Mouse (Mus musculus) midbrain, embryonic 16.5 days (tissue): ENCODE data around the gene Me1. TPM values are rescaled to one million over a fixed set of nuclear protein-coding genes. Genes with fewer than 3 reads are reported as not detected.
A peak's percentile ranks its signal among the peaks of the same experiment; 100 is the strongest.

Source experiments
- ATAC-seq: fragments of 200-750 bp; cut with Nextera tagmentation; 2 replicates; pipeline ENCODE4 v1.8.0; 2017; ENCODE audit warnings: moderate TSS enrichment
- H3K27ac ChIP-seq: fragments of 300-500 bp; sonication (generic); 2 replicates; pipeline ENCODE4 v1.5.1; 2014; ENCODE audit warnings: mild to moderate bottlenecking, low read length, mixed read lengths
- H3K27me3 ChIP-seq: fragments of 300-500 bp; sonication (generic); 2 replicates; pipeline ENCODE4 v1.6.1; 2014; ENCODE audit warnings: low read depth, low read length, mixed read lengths; ENCODE audit not compliant: control insufficient read depth, insufficient read depth
- H3K36me3 ChIP-seq: fragments of 300-500 bp; sonication (generic); 2 replicates; pipeline ENCODE4 v1.6.1; 2014; ENCODE audit warnings: mild to moderate bottlenecking, low read length, moderate library complexity, mixed read lengths; ENCODE audit not compliant: control insufficient read depth, insufficient read depth
- H3K4me1 ChIP-seq: fragments of 300-500 bp; sonication (generic); 2 replicates; pipeline ENCODE4 v1.6.1; 2014; ENCODE audit warnings: mild to moderate bottlenecking, low read length, mixed read lengths; ENCODE audit not compliant: control insufficient read depth, insufficient read depth
- H3K4me2 ChIP-seq: fragments of 300-500 bp; sonication (generic); 2 replicates; pipeline ENCODE4 v1.6.1; 2014; ENCODE audit warnings: mild to moderate bottlenecking, low read length, mixed read lengths
- H3K4me3 ChIP-seq: fragments of 300-500 bp; sonication (generic); 2 replicates; pipeline ENCODE4 v1.5.1; 2014; ENCODE audit warnings: low read depth, mild to moderate bottlenecking, low read length, moderate library complexity, mixed read lengths
- H3K9ac ChIP-seq: fragments of 300-500 bp; sonication (generic); 2 replicates; pipeline ENCODE4 v1.6.1; 2014; ENCODE audit warnings: low read depth, low read length, mixed read lengths
- H3K9me3 ChIP-seq: fragments of 300-500 bp; sonication (generic); replicated peaks from 2 replicates; pipeline ENCODE4 v1.6.1; 2014; ENCODE audit warnings: mild to moderate bottlenecking, low read length, mixed read lengths; ENCODE audit not compliant: control insufficient read depth, poor library complexity, severe bottlenecking
- WGBS: fragments of 180-500 bp; shearing (Covaris S2); extraction: QIAGEN DNeasy Blood & Tissue Kit; methylation state at CpG from one replicate; pipeline ENCODE4 v1.1.7; 2014; 5-methylcytosine and 5-hydroxymethylcytosine counted together
- polyA plus RNA-seq: library from polyadenylated mRNA; unstranded; fragments of >200 nt; fragmentation: Nextera tagmentation; extraction: Ambion mirVana; gene quantifications from 2 replicates; pipeline ENCODE4 v1.2.1, GENCODE M21; 2015

Gene Me1
- polyA plus RNA-seq, 1 experiment from 2014 or later: 51.5 TPM

DNA sequence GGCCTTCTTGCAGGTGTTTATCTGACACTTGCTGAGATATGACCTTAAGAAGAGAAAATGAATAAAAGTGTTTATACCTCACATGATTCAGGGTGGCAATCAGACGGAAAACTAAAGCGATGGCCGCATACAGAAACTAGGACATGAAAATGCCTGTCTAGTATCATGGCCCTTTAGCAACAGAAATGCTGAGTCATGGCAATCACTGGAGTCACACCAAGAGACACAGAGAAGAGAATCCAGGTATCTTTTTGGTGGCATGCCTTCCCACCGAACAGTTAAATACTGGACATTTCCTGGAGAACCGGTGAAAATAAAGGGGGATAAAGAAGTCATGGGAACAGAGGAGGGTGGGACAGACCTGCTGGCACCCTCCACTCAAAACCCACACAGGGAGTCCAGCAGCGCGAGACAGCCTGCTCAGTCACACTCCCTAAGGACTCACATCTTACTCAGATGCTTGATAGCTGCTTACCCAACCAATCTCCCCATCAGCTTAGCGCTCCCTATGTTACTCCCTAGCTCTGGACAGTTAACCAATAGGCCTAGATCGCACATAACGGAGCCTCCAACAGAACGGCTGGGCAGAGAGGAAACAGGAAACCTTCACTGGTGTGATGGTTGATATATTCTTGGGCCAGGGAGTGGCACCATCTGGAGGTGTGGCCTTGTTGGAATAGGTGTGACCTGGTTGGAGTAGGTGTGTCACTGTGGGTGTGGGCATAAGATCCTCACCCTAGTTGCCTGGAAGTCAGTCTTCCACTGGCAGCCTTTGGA is 108.5 kb downstream of the Me1 start:
- Histone ChIP-seq H3K9ac (no peak overlapping the region), H3K36me3 (no peaks in the 10 kb centered on the region), H3K4me2 (no peak overlapping the region), H3K9me3 (no peaks in the 10 kb centered on the region), H3K27ac (no peak overlapping the region), H3K4me3 (no peak overlapping the region), H3K4me1 (no peaks in the 10 kb centered on the region), H3K27me3 (no peaks in the 10 kb centered on the region)
- WGBS: 95% methylated on average over 11 of the region's 11 CpGs
- no peak for ATAC-seq

GRCm38 (mm10) chr9:86583740-86584139 is 112.0 kb downstream of the Me1 start:
- Histone ChIP-seq H3K4me2 (no peak overlapping the region), H3K4me3 (no peak overlapping the region), H3K27ac (no peak overlapping the region), H3K9ac (no peak overlapping the region), H3K36me3 (peaks cover 3% of the 10 kb centered on the region; the same call in 1 of the 2 replicates), H3K27me3 (no peaks in the 10 kb centered on the region), H3K9me3 (no peaks in the 10 kb centered on the region), H3K4me1 (no peaks in the 10 kb centered on the region)
- WGBS: 54% methylated on average over 3 of the region's 3 CpGs
- peak; percentile 55; the same call in 1 of the 2 replicates for ATAC-seq

DNA sequence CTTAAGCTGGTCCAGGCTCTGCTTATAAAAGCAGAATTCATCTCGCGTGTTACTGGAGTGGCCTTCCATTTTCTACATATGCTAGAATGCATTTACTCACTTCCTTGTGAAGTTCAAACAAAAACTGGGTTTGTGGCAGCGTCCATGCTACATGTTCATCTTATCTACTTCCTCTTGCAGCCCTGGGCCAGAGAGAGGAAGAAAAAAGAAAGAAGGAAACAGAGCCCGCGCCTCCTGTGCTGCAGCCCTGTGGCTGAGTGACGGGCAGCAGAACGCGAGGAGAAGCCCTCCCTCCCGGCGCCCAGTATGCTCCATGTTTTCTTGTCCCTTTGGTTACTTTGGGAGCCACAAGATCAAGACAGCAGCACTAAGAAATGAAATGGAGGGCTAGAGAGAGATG is 116.1 kb downstream of the Me1 start:
- 89% methylated on average over 10 of the region's 10 CpGs for WGBS
- peaks cover 3% of the 10 kb centered on the region; the same call in 1 of the 2 replicates for H3K36me3 ChIP-seq
- H3K27ac ChIP-seq: no peak overlapping the region
- H3K4me3 ChIP-seq: no peak overlapping the region
- no peak for ATAC-seq
- H3K9ac ChIP-seq: no peak overlapping the region
- no peak overlapping the region for H3K4me2 ChIP-seq
- no peaks in the 10 kb centered on the region for H3K4me1 ChIP-seq
- H3K27me3 ChIP-seq: no peaks in the 10 kb centered on the region
- no peaks in the 10 kb centered on the region for H3K9me3 ChIP-seq

GRCm38 (mm10) chr9:86575178-86575577 is 120.6 kb downstream of the Me1 start:
- Histone ChIP-seq H3K9me3 (no peaks in the 10 kb centered on the region), H3K4me3 (no peak overlapping the region), H3K27ac (no peak overlapping the region), H3K36me3 (peaks cover 3% of the 10 kb centered on the region; the same call in 1 of the 2 replicates), H3K9ac (no peak overlapping the region), H3K4me2 (no peak overlapping the region), H3K27me3 (no peaks in the 10 kb centered on the region), H3K4me1 (peaks cover 14% of the 10 kb centered on the region)
- no peak for ATAC-seq
- WGBS: 93% methylated on average over 6 of the region's 6 CpGs

GRCm38 (mm10) chr9:86573616-86574303 is 122.0 kb downstream of the Me1 start:
- 0 out of 2 replicates have a peak, but pooled peaks cover under 1% of the 10 kb centered on the region for H3K36me3 ChIP-seq
- 89% methylated on average over 20 of the region's 20 CpGs for WGBS
- H3K4me1 ChIP-seq: peaks cover 15% of the 10 kb centered on the region
- H3K9me3 ChIP-seq: no peaks in the 10 kb centered on the region
- no peak overlapping the region for H3K27ac ChIP-seq
- no peak overlapping the region for H3K9ac ChIP-seq
- ATAC-seq: no peak
- no peak overlapping the region for H3K4me3 ChIP-seq
- H3K4me2 ChIP-seq: no peak overlapping the region
- no peaks in the 10 kb centered on the region for H3K27me3 ChIP-seq

DNA sequence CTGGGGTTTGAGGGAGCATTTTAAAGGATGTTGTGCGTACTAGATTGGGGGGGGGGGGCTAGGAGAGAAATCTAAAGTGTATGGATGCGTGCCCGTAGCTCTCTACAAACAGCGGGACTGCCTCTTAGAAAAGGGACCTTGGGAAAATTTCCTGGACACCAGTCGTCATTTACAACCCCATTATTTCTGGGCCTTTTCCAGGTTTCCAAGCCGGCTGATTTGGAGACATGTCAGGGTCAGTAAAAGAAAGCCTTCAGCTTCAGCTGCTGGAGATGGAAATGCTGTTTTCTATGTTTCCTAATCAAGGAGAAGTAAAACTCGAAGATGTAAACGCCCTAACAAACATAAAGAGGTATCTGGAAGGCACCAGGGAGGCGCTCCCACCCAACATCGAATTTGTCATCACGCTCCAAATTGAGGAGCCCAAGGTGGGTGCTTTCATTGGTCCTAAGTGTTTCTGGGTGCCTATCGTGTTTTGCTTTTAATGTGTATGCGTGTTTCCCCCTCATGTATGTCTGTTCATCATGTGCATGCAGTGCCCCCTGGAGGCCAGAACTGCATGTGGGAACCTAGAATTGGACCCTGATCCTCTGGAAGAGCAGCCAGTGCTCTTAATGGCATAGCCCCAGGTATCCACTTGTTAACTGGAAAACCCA is 123.0 kb downstream of the Me1 start:
- 5% methylated on average over 13 of the region's 13 CpGs for WGBS
- Histone ChIP-seq H3K27me3 (no peaks in the 10 kb centered on the region), H3K9me3 (no peaks in the 10 kb centered on the region), H3K4me1 (peaks cover 15% of the 10 kb centered on the region), H3K4me3 (peak overlapping the region; percentile 68), H3K36me3 (0 out of 2 replicates have a peak, but pooled peaks cover 2% of the 10 kb centered on the region), H3K4me2 (peak overlapping the region; percentile 99), H3K9ac (peak overlapping the region; percentile 74), H3K27ac (no peak overlapping the region)
- no peak for ATAC-seq

DNA sequence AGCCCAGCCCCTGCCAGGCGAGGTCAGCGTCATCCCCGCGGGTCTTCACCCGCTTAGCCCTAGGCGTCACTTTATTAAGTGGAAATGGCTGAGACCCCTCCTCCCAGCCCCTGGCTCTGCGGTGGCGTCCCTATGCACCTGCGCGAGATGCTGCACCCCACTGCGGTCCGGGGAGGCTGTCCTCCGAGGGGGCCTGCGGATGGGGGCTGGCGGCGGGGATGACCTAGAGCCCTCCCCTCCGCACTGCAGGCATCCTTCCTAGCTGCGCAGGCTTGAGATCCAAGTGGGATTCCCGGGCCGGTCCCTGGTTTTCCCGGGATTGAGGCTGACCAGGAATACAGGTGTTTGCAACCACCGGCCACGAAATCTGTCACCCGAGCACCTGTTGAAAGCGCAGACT is 123.6 kb downstream of the Me1 start:
- Histone ChIP-seq H3K9me3 (no peaks in the 10 kb centered on the region), H3K27ac (peak overlapping the region; percentile 54)
- ATAC-seq: peak; percentile 71

GRCm38 (mm10) chr9:86571540-86572135 is 124.1 kb downstream of the Me1 start, which contains the start of the genes Pgm3 and Rwdd2a:
TSS of gene Pgm3 (minus strand) at chr9:86571842.
TSS of gene Rwdd2a (plus strand) at chr9:86571991.
- Histone ChIP-seq H3K9me3 (no peaks in the 10 kb centered on the region), H3K4me3 (peak within 1 kb of the TSS; percentile 68), H3K4me1 (peaks cover 15% of the 10 kb centered on the region), H3K9ac (peak within 1 kb of the TSS; percentile 74), H3K4me2 (peak within 1 kb of the TSS; percentile 99), H3K36me3 (0 out of 2 replicates have a peak, but pooled peaks cover 2% of the 10 kb centered on the region), H3K27me3 (no peaks in the 10 kb centered on the region), H3K27ac (peak within 1 kb of the TSS; percentile 73)
- peak; percentile 99 for ATAC-seq
- WGBS: 0% methylated on average over 52 of the region's 59 CpGs

More for the DNA sequence above, 123.6 kb downstream of the Me1 start:
- WGBS: under 1% methylated on average over 25 of the region's 25 CpGs
- Histone ChIP-seq H3K4me3 (peak overlapping the region; percentile 68), H3K36me3 (0 out of 2 replicates have a peak, but pooled peaks cover 2% of the 10 kb centered on the region), H3K4me1 (peaks cover 15% of the 10 kb centered on the region), H3K4me2 (peak overlapping the region; percentile 99), H3K27me3 (no peaks in the 10 kb centered on the region), H3K9ac (peak overlapping the region; percentile 74)
